Mouse (Mus musculus) MEL (cell line): Measurements from ENCODE around the gene Mrpl44. TPM values are rescaled to one million over a fixed set of nuclear protein-coding genes. Genes with fewer than 3 reads are reported as not detected.
A peak's percentile ranks its signal among the peaks of the same experiment; 100 is the strongest.

Source experiments
- DNase-seq: peaks from one replicate; pipeline ENCODE4 v3.0.0; 2011; ENCODE audit warnings: low read depth, low spot score
- H3K27ac ChIP-seq: 2 replicates; pipeline ENCODE4 v1.5.1; 2012; ENCODE audit warnings: low read depth, mild to moderate bottlenecking, control low read depth, low read length, moderate library complexity; ENCODE audit not compliant: control insufficient read depth
- H3K27me3 ChIP-seq, 2 experiments: fragments of 150-350 bp in 1 of 2; sonication (generic) in 1 of 2; 2 replicates each; pipeline ENCODE4 v1.6.1; 2012; ENCODE audit warnings: low read length in 2 of 2, mild to moderate bottlenecking in 2 of 2, improper control_type of control experiment in 1 of 2, moderate library complexity in 1 of 2; ENCODE audit not compliant: insufficient read depth in 2 of 2, control insufficient read depth in 1 of 2
- H3K36me3 ChIP-seq, 2 experiments: 2 replicates each; pipeline ENCODE4 v1.6.1; 2012 to 2014; ENCODE audit warnings: low read length in 2 of 2, improper control_type of control experiment in 1 of 2, inconsistent platforms in 1 of 2, mild to moderate bottlenecking in 1 of 2; ENCODE audit not compliant: insufficient read depth in 2 of 2, control insufficient read depth in 1 of 2
- H3K4me1 ChIP-seq, 2 experiments: fragments of 150-350 bp in 1 of 2; sonication (generic) in 1 of 2; 2 replicates each; pipeline ENCODE4 v1.6.1; 2012; ENCODE audit warnings: low read length in 2 of 2, improper control_type of control experiment in 1 of 2, mild to moderate bottlenecking in 1 of 2; ENCODE audit not compliant: insufficient read depth in 2 of 2, control insufficient read depth in 1 of 2
- H3K4me3 ChIP-seq, 2 experiments: fragments of 150-350 bp in 1 of 2; sonication (generic) in 1 of 2; 2 replicates each; pipeline ENCODE4 v1.5.1; 2012; ENCODE audit warnings: low read depth in 2 of 2, low read length in 2 of 2, mild to moderate bottlenecking in 2 of 2, moderate library complexity in 2 of 2, control low read depth in 1 of 2, improper control_type of control experiment in 1 of 2; ENCODE audit not compliant: control insufficient read depth in 1 of 2, insufficient read depth in 1 of 2
- H3K79me2 ChIP-seq: 2 replicates; pipeline ENCODE4 v1.6.1; 2012; ENCODE audit warnings: mild to moderate bottlenecking, low read length, moderate library complexity; ENCODE audit not compliant: control insufficient read depth, poor library complexity, insufficient read depth
- H3K9ac ChIP-seq: 2 replicates; pipeline ENCODE4 v1.6.1; 2012; ENCODE audit warnings: low read depth, mild to moderate bottlenecking, control low read depth, low read length, moderate library complexity; ENCODE audit not compliant: control insufficient read depth, poor library complexity, severe bottlenecking
- H3K9me3 ChIP-seq: fragments of 150-350 bp; sonication (generic); replicated peaks from 2 replicates; pipeline ENCODE4 v1.6.1; 2012; ENCODE audit warnings: mild to moderate bottlenecking, low read length, improper control_type of control experiment, moderate library complexity; ENCODE audit not compliant: insufficient read depth
- BHLHE40 ChIP-seq: IDR thresholded peaks from 2 replicates; pipeline ENCODE4 v1.6.1; 2012; ENCODE audit warnings: low read depth, mild to moderate bottlenecking, inconsistent platforms, low read length, improper control_type of control experiment, borderline replicate concordance
- ELF1 ChIP-seq: IDR thresholded peaks from 2 replicates; pipeline ENCODE4 v1.6.1; 2014; ENCODE audit warnings: low read depth, mild to moderate bottlenecking, inconsistent platforms, low read length, improper control_type of control experiment, moderate library complexity
- ETS1 ChIP-seq: IDR thresholded peaks from 2 replicates; pipeline ENCODE4 v1.6.1; 2012; ENCODE audit warnings: low read depth, mild to moderate bottlenecking, inconsistent platforms, low read length, improper control_type of control experiment, moderate library complexity
- GATA1 ChIP-seq: IDR thresholded peaks from 2 replicates; pipeline ENCODE4 v1.6.1; 2011; ENCODE audit warnings: low read depth, low read length, improper control_type of control experiment
- HCFC1 ChIP-seq: IDR thresholded peaks from 2 replicates; pipeline ENCODE4 v1.6.1; 2012; ENCODE audit warnings: low read depth, mild to moderate bottlenecking, inconsistent platforms, low read length, improper control_type of control experiment, moderate library complexity
- MAX ChIP-seq: IDR thresholded peaks from 2 replicates; pipeline ENCODE4 v1.6.1; 2011; ENCODE audit warnings: low read length, improper control_type of control experiment
- MXI1 ChIP-seq: IDR thresholded peaks from 2 replicates; pipeline ENCODE4 v1.6.1; 2011; ENCODE audit warnings: mild to moderate bottlenecking, low read depth, low read length, improper control_type of control experiment
- MYB ChIP-seq: IDR thresholded peaks from 2 replicates; pipeline ENCODE4 v1.6.1; 2011; ENCODE audit warnings: mild to moderate bottlenecking, low read depth, low read length, improper control_type of control experiment
- POLR2AphosphoS5 ChIP-seq: IDR thresholded peaks from 2 replicates; pipeline ENCODE4 v1.6.1; 2012; ENCODE audit warnings: low read depth, borderline replicate concordance, mild to moderate bottlenecking, inconsistent platforms, low read length, moderate library complexity, mixed read lengths
- SIN3A ChIP-seq: IDR thresholded peaks from 2 replicates; pipeline ENCODE4 v1.6.1; 2012; ENCODE audit warnings: low read length, improper control_type of control experiment, inconsistent platforms
- SMC3 ChIP-seq: IDR thresholded peaks from 2 replicates; pipeline ENCODE4 v1.6.1; 2011; ENCODE audit warnings: low read depth, low read length, improper control_type of control experiment
- TBP ChIP-seq: IDR thresholded peaks from 2 replicates; pipeline ENCODE4 v1.8.0; 2011; ENCODE audit warnings: low read depth, low read length, improper control_type of control experiment
- USF2 ChIP-seq, 2 experiments: IDR thresholded peaks; 2 replicates each; pipeline ENCODE4 v1.6.1; 2011 to 2012; ENCODE audit warnings: improper control_type of control experiment in 2 of 2, low read length in 2 of 2, borderline replicate concordance in 1 of 2, inconsistent platforms in 1 of 2, low read depth in 1 of 2, mild to moderate bottlenecking in 1 of 2; ENCODE audit not compliant: insufficient read depth in 1 of 2
- ZNF384 ChIP-seq: IDR thresholded peaks from 2 replicates; pipeline ENCODE4 v1.6.1; 2012; ENCODE audit warnings: low read depth, mild to moderate bottlenecking, inconsistent platforms, low read length, improper control_type of control experiment
- polyA plus RNA-seq, 2 experiments: library from polyadenylated mRNA; stranded (reverse) in 1 of 2; unstranded in 1 of 2; fragments of >175 nt in 1 of 2; fragments of >200 nt in 1 of 2; gene quantifications; 2 replicates each; pipeline versions ENCODE4 v1.2.1 to v1.2.4; 2012; ENCODE audit warnings: low replicate concordance in 2 of 2, low read depth in 1 of 2; ENCODE audit not compliant: insufficient read length in 2 of 2, insufficient read depth in 1 of 2, missing spikeins in 1 of 2
- total RNA-seq: library from RNA; depleted of rRNA; stranded (reverse); fragments of 300-350 nt; gene quantifications from 2 replicates; pipeline ENCODE4 v1.2.3, GENCODE M21; 2012

Gene Mrpl44
- total and polyA plus RNA-seq, 3 experiments, result 52.6 to 63.2 TPM; not detected in 1

DNA sequence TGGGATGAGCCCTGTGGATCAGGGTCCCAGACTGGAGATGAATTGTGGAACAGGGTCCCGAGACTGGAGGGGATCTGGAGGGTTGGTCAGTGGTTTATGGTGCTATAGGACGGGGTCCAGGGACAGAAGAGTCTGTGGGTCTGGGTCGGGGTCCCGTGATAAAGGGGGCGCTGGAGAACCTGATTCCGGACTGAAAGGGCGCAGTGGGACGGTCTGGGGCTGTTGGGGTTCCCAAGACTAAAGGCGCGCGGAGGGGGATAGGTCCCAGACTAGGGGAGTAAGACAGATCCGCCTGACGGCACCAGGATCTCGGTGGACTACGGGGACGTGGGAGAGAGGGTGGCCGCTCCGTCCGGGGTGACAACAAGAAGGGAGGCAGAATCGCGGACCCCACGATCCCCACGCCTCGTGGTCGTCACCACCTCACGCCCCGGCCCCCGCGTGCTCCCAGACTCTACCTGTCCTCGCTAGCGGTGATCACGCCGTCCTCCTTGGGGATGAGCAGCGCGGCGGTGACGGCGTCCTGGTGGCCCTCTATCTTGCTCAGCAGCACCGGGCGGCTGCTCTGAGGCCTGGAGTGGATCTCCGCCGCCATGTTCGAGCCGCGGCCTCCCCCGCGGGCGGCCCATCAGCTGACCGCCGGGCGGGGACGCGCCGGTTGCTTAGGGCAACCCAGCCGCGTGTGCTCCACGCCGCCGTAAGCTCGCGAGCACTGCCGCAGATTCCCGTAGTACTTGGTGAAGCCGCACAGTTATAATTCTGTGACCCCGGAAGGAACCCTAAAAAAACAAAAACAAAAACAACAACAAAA lies 14.5 kb upstream of the Mrpl44 start (continued):
- TF ChIP-seq USF2 (IDR thresholded peaks at IDR 0.05; ENCODE audit: borderline replicate concordance in 1 of 2, insufficient read depth in 1 of 2, low read depth in 1 of 2, low read length in 2 of 2) (peak in 1 of 2 experiments; percentile 69; a peak in 1 of 4 replicates), SIN3A (peak; percentile 100), POLR2AphosphoS5 (no peak)

- Histone ChIP-seq H3K27me3 (no peaks in the 10 kb centered on the region), H3K9ac (peak overlapping the region; percentile 57), H3K4me1 (peaks cover 5 to 14% of the 10 kb centered on the region in 2 experiments), H3K4me3 (peak overlapping the region; percentile 80 to 99), H3K9me3 (no peaks in the 10 kb centered on the region), H3K79me2 (peaks cover 12% of the 10 kb centered on the region)
- no peak for DNase-seq
- TF ChIP-seq MYB (no peak), TBP (0 out of 2 replicates have a peak, but pooled peaks have one; percentile 31), BHLHE40 (no peak), SIN3A (no peak), ZNF384 (peak; percentile 94), SMC3 (peak; percentile 11; the same call in 1 of the 2 replicates)
- TF ChIP-seq, all 39 proteins: peak for 3
- H3K27ac ChIP-seq, result peak overlapping the region; percentile 29
- H3K36me3 ChIP-seq, result peaks cover 0 to 17% of the 10 kb centered on the region in 2 experiments; a peak in 2 of 4 replicates
These were observed 13.9 kb upstream of the Mrpl44 start for GRCm38 (mm10) chr1:79761917-79762271.

- H3K79me2 ChIP-seq, result peaks cover 12% of the 10 kb centered on the region
- peak; percentile 73 for DNase-seq
- TF ChIP-seq ELF1 (no peak), MXI1 (no peak), GATA1 (peak; percentile 26; the same call in 1 of the 2 replicates), SMC3 (peak; percentile 1; the same call in 1 of the 2 replicates), MAX (0 out of 2 replicates have a peak, but pooled peaks have one; percentile 38), ETS1 (peak; percentile 38; the same call in 1 of the 2 replicates), HCFC1 (0 out of 2 replicates have a peak, but pooled peaks have one; percentile 8), TBP (no peak)
- H3K9ac ChIP-seq, result peak overlapping the region; percentile 57; the same call in 1 of the 2 replicates
- peaks cover 0 to 17% of the 10 kb centered on the region in 2 experiments; a peak in 2 of 4 replicates for H3K36me3 ChIP-seq
- H3K9me3 ChIP-seq, result no peaks in the 10 kb centered on the region
- H3K27me3 ChIP-seq, result no peaks in the 10 kb centered on the region
- peak overlapping the region; percentile 29 for H3K27ac ChIP-seq
- peak overlapping the region; percentile 80 to 99 for H3K4me3 ChIP-seq
- H3K4me1 ChIP-seq, result peaks cover 5 to 14% of the 10 kb centered on the region in 2 experiments
These were observed 13.3 kb upstream of the Mrpl44 start for GRCm38 (mm10) chr1:79762282-79763250.
